Mouse (Mus musculus) limb, embryonic 14.5 days (tissue): ENCODE results near the gene Col1a1. TPM values are rescaled to one million over a fixed set of nuclear protein-coding genes. Genes with fewer than 3 reads are reported as not detected.
"Not testable (repeated sequence)": the region's sequence is repeated elsewhere in the genome, so short reads cannot be mapped to it uniquely, and the experiment has no call there.

Experiments used
- ATAC-seq: fragments of 200-750 bp; cut with Nextera tagmentation; 2 replicates; pipeline ENCODE4 v1.8.0; 2017; ENCODE audit warnings: low read depth, moderate number of reproducible peaks, moderate TSS enrichment; ENCODE audit not compliant: low FRiP score
- DNase-seq: peaks from one replicate; pipeline ENCODE4 v3.0.0-alpha.2; 2015; ENCODE audit warnings: low spot score
- H3K27ac ChIP-seq: fragments of 300-500 bp; sonication (generic); replicated peaks from 2 replicates; pipeline ENCODE4 v1.5.1; 2014; ENCODE audit warnings: low read depth, mild to moderate bottlenecking, low read length, moderate library complexity, mixed read lengths
- H3K27me3 ChIP-seq: fragments of 300-500 bp; sonication (generic); 2 replicates; pipeline ENCODE4 v1.6.1; 2014; ENCODE audit warnings: low read length, mixed read lengths; ENCODE audit not compliant: control insufficient read depth, insufficient read depth
- H3K36me3 ChIP-seq: fragments of 300-500 bp; sonication (generic); 2 replicates; pipeline ENCODE4 v1.6.1; 2014; ENCODE audit warnings: mild to moderate bottlenecking, low read length, moderate library complexity, mixed read lengths; ENCODE audit not compliant: control insufficient read depth, insufficient read depth
- H3K4me1 ChIP-seq: fragments of 300-500 bp; sonication (generic); 2 replicates; pipeline ENCODE4 v1.6.1; 2014; ENCODE audit warnings: antibody characterized with exemption, low read length, mixed read lengths; ENCODE audit not compliant: control insufficient read depth, insufficient read depth
- H3K4me2 ChIP-seq: fragments of 300-500 bp; sonication (generic); replicated peaks from 2 replicates; pipeline ENCODE4 v1.6.1; 2014; ENCODE audit warnings: low read depth, mild to moderate bottlenecking, low read length, moderate library complexity; ENCODE audit not compliant: severe bottlenecking
- H3K4me3 ChIP-seq: fragments of 300-500 bp; sonication (generic); replicated peaks from 2 replicates; pipeline ENCODE4 v1.5.1; 2014; ENCODE audit warnings: low read length
- H3K9ac ChIP-seq: fragments of 300-500 bp; sonication (generic); 2 replicates; pipeline ENCODE4 v1.6.1; 2014; ENCODE audit warnings: mild to moderate bottlenecking, low read depth, low read length, moderate library complexity; ENCODE audit not compliant: severe bottlenecking
- H3K9me3 ChIP-seq: fragments of 300-500 bp; sonication (generic); 2 replicates; pipeline ENCODE4 v1.6.1; 2016; ENCODE audit warnings: low read length; ENCODE audit not compliant: control insufficient read depth
- POLR2A ChIP-seq: fragments of 200-500 bp; IDR thresholded peaks from 2 replicates; pipeline ENCODE4 v1.8.0; 2012; ENCODE audit warnings: inconsistent platforms, mild to moderate bottlenecking, moderate library complexity, borderline replicate concordance; ENCODE audit not compliant: insufficient read depth, insufficient read length; ENCODE audit errors: extremely low read depth
- WGBS: fragments of 180-500 bp; shearing (Covaris S2); extraction: QIAGEN DNeasy Blood & Tissue Kit; methylation state at CpG from one replicate; pipeline ENCODE4 v1.1.7; 2014; 5-methylcytosine and 5-hydroxymethylcytosine counted together
- polyA plus RNA-seq, 2 experiments: library from polyadenylated mRNA; depleted of rRNA in 1 of 2; stranded (reverse) in 1 of 2; unstranded in 1 of 2; fragments of >200 nt; fragmentation: Nextera tagmentation in 1 of 2; extraction: Ambion mirVana in 1 of 2; gene quantifications; 2 replicates each; pipeline versions ENCODE4 v1.2.1 to v1.2.3; 2012 to 2014

Gene Col1a1
- polyA plus RNA-seq, 2 experiments: 1,421 to 2,873 TPM

DNA sequence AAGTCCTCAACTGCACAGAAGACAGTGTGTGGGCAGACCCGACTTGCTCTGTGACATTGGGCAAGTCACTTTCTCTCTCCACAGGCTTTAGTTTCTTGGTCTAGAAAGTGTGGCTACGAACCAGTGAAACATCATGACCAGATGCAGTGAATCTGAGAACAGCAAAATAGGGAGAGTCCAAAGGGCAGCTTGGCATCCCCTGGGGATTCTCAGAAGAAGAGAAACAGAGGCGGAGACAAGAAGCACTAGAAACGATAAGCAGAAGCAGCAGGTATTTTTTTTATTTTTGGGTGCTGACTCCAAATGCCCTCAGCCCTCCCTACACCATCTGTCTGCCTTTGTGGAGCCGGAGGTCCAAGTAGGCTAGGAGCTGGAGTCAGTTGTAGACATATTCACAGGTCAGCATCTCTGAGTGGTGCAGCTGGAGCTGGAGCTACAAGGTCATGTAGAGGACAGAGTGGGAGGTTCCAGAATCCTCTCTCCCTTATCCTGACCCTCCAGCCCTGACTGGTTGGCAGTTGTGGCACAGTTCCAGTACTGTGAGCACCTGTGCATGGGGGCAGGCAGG is 26.6 kb downstream of the Col1a1 start:
- WGBS: 77% methylated on average over 5 of the region's 5 CpGs
- no peak overlapping the region for H3K4me2 ChIP-seq
- TF ChIP-seq POLR2A: no peak
- no peak overlapping the region for H3K27ac ChIP-seq
- no peaks in the 10 kb centered on the region for H3K9me3 ChIP-seq
- DNase-seq: no peak
- ATAC-seq: no peak
- H3K36me3 ChIP-seq: no peaks in the 10 kb centered on the region
- no peak overlapping the region for H3K4me3 ChIP-seq
- no peaks in the 10 kb centered on the region for H3K27me3 ChIP-seq
- H3K9ac ChIP-seq: no peak overlapping the region
- peaks cover 7% of the 10 kb centered on the region for H3K4me1 ChIP-seq

DNA sequence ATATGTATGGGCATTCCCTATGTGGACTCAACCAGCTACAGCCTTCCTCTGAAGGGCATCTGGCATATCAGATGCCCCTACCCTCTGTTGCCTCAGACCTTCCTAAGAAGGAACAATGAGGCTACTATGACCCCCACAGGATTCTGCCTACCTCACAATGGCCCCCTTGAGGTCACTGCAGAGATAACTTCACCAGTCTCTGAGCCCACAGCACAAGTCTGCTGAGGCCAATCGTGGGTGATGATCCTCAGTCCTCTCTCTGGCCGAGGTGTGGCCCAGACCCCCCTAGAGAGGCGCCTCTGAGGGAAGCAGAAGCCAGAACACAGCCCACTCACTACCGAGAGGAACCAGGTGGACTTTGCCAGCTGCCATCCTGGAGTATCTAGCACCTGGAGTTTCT is 31.4 kb downstream of the Col1a1 start, which contains the start of gene Hils1:
Hils1 (plus strand) TSS at position 175 of the 400 bp plus-strand sequence.
- no peaks in the 10 kb centered on the region for H3K4me1 ChIP-seq
- no peaks in the 10 kb centered on the region for H3K27me3 ChIP-seq
- no peak within 1 kb of the TSS for H3K4me3 ChIP-seq
- H3K36me3 ChIP-seq: no peaks in the 10 kb centered on the region
- DNase-seq: no peak
- no peak within 1 kb of the TSS for H3K27ac ChIP-seq
- TF ChIP-seq POLR2A: no peak
- H3K9ac ChIP-seq: no peak within 1 kb of the TSS
- 43% methylated on average over 4 of the region's 4 CpGs for WGBS
- no peak within 1 kb of the TSS for H3K4me2 ChIP-seq
- H3K9me3 ChIP-seq: no peaks in the 10 kb centered on the region
- no peak for ATAC-seq

DNA sequence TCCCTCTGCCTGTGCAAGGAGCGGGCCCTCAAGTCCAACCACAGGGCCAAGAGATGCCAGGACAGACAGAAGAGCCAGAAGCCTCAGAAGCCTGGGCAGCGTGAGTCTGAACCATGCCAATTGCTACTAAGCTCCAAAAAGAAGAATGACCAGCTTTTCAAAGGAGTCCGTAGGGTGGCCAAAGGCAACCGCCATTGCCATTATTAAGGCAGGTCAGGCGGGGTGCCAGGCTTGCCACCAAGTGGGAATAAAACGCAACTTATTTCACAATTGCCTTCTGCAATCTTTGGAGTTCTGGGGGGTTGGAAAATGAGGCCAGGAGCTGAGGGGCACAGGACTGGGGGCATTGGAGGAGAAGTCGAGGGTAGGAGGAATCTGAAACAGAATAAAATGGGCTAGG is 32.2 kb downstream of the Col1a1 start:
- TF ChIP-seq POLR2A: no peak
- Histone ChIP-seq H3K4me2 (no peak overlapping the region), H3K4me3 (no peak overlapping the region), H3K27me3 (no peaks in the 10 kb centered on the region), H3K27ac (no peak overlapping the region), H3K4me1 (no peaks in the 10 kb centered on the region), H3K9me3 (no peaks in the 10 kb centered on the region), H3K36me3 (no peaks in the 10 kb centered on the region), H3K9ac (no peak overlapping the region)
- 79% methylated on average over 7 of the region's 7 CpGs for WGBS
- no peak for DNase-seq
- no peak for ATAC-seq

DNA sequence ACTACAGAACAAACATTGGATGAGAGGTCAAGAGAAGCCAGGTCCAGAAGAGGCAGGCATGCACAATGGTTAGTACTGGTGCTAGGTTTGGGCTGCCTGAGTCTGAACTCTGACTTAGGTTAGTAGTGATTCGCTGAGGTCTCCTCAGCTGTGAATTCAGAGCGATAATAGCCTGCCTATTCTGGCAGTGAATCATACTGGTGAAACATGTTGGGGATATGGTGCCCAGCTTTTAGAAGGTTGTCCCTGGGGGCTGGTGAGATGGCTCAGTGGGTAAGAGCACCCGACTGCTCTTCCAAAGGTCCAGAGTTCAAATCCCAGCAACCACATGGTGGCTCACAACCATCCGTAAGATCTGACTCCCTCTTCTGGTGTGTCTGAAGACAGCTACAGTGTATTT is 33.7 kb downstream of the Col1a1 start:
- not testable (repeated sequence) for H3K36me3 ChIP-seq, ATAC-seq, H3K9ac ChIP-seq, DNase-seq, H3K4me2 ChIP-seq, H3K4me3 ChIP-seq, H3K4me1 ChIP-seq, H3K27ac ChIP-seq, H3K27me3 ChIP-seq, H3K9me3 ChIP-seq
- 91% methylated on average over 4 of the region's 4 CpGs for WGBS

DNA sequence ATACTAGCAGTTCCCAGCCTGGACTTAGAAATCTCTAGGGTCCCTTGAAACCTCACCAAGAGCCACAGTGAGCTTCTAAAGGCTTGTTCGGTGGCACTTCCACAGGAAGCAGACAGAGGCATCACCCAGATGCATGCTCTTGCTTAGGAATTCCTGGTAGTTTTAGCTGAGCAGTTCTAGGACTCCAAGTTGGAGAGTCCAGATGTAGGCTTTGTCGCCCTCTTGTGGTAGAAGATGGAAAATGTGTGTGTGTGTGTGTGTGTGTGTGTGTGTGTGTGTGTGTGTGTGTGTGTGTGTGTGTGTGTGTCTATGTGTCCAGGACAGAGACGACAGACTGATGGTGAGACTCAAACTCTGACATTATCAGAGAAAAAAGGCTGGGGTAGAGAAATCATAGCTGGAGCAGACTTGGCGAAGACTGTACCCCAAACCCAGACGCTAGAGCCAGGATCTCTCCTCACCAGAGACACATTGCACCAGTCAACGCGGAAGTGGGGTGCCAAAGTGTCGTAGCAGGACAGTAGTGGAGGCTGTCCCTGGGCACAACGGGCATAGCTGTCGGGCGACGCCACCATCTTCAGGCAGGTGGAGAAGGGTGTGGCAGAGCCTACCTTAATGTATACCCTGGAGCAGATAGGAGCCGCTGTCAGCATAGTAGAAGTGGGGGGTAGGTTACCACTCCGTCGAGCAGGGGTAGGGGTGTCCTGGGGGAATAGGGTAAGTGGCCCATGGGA is 34.4 kb downstream of the Col1a1 start:
- ATAC-seq (peak; percentile 56; the same call in 1 of the 2 replicates), DNase-seq (peak; percentile 73)
- WGBS: 58% methylated on average over 15 of the region's 15 CpGs
- Histone ChIP-seq H3K4me1 (no peaks in the 10 kb centered on the region), H3K36me3 (no peaks in the 10 kb centered on the region), H3K4me2 (no peak overlapping the region), H3K9ac (no peak overlapping the region), H3K9me3 (no peaks in the 10 kb centered on the region), H3K4me3 (no peak overlapping the region), H3K27ac (no peak overlapping the region), H3K27me3 (no peaks in the 10 kb centered on the region)
- no peak for TF ChIP-seq POLR2A
